Mouse (Mus musculus): ENCODE results near the gene Clybl.

GRCm38 (mm10) chr14:122231073-122231472 is 49.6 kb downstream of the Clybl start:
- TF ChIP-seq CTCF (IDR thresholded peaks at IDR 0.05; ENCODE audit: low read depth, low read length), result no peak
- TF ChIP-seq POLR2A (IDR thresholded peaks at IDR 0.05; ENCODE audit: extremely low read depth, insufficient read depth, low read length), result no peak
